Mouse (Mus musculus): ENCODE measurements around the gene A830031A19Rik.

The A830031A19Rik gene

GRCm38 (mm10) chr11:24074634-24075104 lies at the start of gene A830031A19Rik:
TSS of gene A830031A19Rik (minus strand) at chr11:24075054.
- ATAC-seq (ENCODE audit: insufficient number of reproducible peaks, low FRiP score, low TSS enrichment) = no peak

GRCm38 (mm10) chr11:24123991-24124390 lies 49.1 kb upstream of the A830031A19Rik start:
- no peak for ATAC-seq (ENCODE audit: insufficient number of reproducible peaks, low FRiP score, low TSS enrichment)

GRCm38 (mm10) chr11:24122899-24123298 lies 48.0 kb upstream of the A830031A19Rik start:
- ATAC-seq (ENCODE audit: insufficient number of reproducible peaks, low FRiP score, low TSS enrichment) = no peak

DNA sequence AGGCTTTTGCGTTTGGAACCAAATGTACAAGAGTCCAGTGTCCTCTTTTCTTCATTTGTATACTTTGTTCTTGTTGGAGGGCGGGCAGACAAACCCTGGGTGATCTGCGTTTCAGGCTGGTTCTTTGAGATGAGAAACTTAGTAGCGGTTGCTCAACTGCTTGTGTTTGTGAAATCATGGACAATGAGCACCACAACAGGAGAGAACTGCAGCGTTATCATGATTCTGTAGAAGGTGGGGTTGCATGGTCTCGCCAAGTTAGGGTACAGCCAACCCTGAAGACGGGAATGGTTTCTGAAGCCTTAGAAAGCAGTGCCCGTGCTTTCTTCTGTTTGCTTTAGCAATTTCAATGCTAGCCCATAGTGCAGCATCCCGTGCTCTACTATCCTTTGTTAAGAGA lies 46.3 kb upstream of the A830031A19Rik start:
- no peak for ATAC-seq (ENCODE audit: insufficient number of reproducible peaks, low FRiP score, low TSS enrichment)

GRCm38 (mm10) chr11:24116582-24117318 lies 41.9 kb upstream of the A830031A19Rik start:
- ATAC-seq (ENCODE audit: insufficient number of reproducible peaks, low FRiP score, low TSS enrichment) = no peak

DNA sequence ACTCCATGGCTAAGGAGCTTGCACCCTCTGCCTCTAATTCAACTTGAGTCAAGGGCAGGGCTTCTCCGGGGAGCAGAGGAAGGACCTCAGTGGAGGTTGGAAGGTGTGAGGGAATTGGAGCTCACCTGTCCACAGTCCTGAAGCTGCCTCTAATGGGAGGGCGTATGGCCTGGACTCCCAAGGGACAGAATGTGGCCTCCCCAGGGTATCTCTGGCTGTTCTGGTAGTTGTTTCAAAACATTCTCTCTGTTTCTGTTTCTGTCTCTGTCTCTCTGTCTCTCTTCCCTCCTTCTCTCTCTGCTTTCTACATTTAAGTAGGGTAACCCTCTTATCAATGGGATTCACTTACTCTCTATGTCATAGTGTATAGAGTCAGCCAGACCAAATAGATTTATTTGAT lies 41.2 kb upstream of the A830031A19Rik start:
- no peak for ATAC-seq (ENCODE audit: insufficient number of reproducible peaks, low FRiP score, low TSS enrichment)

GRCm38 (mm10) chr11:24115017-24115752 lies 40.3 kb upstream of the A830031A19Rik start:
- ATAC-seq (ENCODE audit: insufficient number of reproducible peaks, low FRiP score, low TSS enrichment) = no peak

DNA sequence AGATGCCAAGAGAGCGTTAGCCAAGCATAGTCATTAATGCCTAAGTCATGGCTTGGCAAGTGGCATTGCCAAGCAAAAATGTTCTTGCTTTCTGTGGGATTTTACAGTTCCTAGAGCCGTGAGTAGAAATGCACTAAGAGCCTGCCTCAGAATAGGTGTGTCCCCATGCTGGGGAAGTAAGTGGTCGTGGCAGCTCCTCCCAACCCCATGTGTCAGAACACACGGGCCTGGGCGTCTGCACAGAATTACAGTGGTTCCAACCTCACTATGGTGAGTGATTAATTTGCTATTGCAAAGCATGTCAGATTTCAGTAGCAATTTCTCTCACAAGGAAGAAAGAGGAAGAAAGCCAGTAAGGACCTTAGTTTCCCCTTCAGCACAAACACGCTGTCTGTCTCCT lies 36.9 kb upstream of the A830031A19Rik start:
- no peak for ATAC-seq (ENCODE audit: insufficient number of reproducible peaks, low FRiP score, low TSS enrichment)

GRCm38 (mm10) chr11:24110113-24110512 lies 35.3 kb upstream of the A830031A19Rik start:
- ATAC-seq (ENCODE audit: insufficient number of reproducible peaks, low FRiP score, low TSS enrichment) = no peak

DNA sequence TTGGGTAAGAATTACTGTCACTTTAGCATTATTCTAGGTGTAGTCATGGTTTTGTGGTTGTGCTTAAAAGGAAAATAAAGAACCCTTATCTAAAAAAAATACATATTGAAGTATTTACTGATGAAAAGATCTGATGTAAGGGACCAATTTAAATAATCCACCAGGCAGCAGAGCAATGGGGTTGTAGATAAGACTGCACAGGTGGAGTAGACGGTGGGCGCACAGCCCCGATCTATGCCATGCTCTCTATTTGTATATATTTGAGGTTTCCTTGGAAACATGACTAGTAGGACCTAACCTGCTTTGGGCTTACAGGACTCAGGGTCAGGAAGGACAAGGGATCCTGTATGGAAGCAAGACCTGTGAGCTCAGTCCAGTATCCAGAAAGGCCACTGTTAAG lies 34.5 kb upstream of the A830031A19Rik start:
- no peak for ATAC-seq (ENCODE audit: insufficient number of reproducible peaks, low FRiP score, low TSS enrichment)

- no peak for ATAC-seq (ENCODE audit: insufficient number of reproducible peaks, low FRiP score, low TSS enrichment)
Observed at GRCm38 (mm10) chr11:24108974-24109373, 34.1 kb upstream of the A830031A19Rik start.

DNA sequence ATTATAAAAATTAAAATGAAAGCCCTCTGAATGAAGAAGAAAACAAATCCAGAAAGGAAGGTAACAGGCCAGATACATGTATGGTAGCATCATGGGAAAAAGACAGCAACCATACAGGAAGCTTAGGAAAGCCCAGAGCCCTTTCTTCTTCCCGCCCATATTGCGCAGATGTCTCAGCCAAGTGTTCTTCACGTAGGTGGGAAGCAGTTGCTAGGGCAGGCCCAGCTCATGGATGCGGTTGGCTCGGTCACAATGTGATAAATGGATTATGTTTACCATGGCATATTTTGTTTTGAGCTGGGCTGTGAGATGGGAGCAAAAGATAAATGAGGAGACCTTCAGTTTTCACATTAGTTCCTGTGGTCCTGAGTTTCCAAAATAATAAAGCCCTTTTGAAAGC lies 32.6 kb upstream of the A830031A19Rik start:
- ATAC-seq (ENCODE audit: insufficient number of reproducible peaks, low FRiP score, low TSS enrichment) = no peak

DNA sequence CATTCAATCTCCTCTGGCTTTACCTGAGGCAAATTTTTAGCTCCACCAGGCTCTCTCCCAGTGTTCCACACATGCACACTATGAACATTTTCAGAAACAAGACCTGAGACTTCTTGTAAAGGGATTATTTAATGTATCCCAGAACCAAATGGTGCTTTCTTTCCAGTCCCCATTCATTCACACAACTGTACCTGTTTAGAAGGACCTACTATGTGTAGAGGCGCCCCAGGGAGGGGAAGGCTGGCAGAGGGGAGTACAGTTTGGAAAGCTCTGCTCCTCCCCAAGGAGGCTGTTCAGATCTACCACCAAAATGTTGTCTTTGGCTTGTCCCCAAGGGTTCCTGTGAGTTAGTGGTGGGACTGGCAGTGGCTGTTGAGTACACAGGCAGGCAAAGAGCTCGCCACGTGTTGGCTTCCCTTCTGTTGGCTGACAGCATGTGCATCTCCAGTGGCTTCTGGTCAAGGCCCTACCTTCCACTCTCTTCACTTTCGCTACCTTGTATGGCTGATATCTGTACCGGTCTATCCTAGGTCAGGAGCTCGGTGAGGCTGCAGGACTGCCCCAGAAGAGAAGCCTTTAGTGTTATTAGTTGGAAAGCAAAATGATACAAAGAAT lies 28.4 kb upstream of the A830031A19Rik start:
- no peak for ATAC-seq (ENCODE audit: insufficient number of reproducible peaks, low FRiP score, low TSS enrichment)

- ATAC-seq (ENCODE audit: insufficient number of reproducible peaks, low FRiP score, low TSS enrichment) = no peak
Observed at GRCm38 (mm10) chr11:24102372-24102771, 27.5 kb upstream of the A830031A19Rik start.

GRCm38 (mm10) chr11:24101625-24102024 lies 26.8 kb upstream of the A830031A19Rik start:
- ATAC-seq (ENCODE audit: insufficient number of reproducible peaks, low FRiP score, low TSS enrichment) = no peak

DNA sequence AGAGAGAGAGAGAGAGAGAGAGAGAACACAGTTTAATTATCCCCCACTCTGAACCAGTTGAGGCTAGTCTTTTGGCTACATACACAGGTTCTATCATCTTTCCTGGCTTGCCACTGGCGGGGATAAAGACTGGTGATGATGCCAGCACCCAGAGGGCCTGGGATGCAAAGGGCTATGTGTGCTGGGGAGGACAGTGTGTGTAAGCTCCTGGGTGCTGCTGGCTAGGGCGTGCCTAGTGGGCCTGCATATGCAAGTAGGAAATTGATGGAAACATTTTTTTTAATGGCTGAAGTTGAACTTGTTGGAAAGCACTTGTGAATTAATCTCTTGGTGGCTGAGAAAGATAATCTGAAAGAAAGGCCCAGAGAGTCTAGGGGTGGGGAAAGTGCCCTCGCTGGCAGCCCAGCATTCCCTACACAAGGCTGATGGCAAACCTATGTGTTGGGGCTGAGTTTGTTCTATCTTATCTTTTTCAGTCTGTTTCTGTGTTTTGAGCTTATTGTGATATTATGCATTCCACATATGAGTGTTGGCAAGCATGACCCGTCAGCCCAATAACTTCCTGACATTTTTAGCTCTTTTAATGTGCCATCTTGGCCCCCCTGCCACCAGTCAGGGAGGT lies 25.7 kb upstream of the A830031A19Rik start:
- ATAC-seq (ENCODE audit: insufficient number of reproducible peaks, low FRiP score, low TSS enrichment) = no peak

- ATAC-seq (ENCODE audit: insufficient number of reproducible peaks, low FRiP score, low TSS enrichment) = no peak
Observed at GRCm38 (mm10) chr11:24099886-24100293, 25.0 kb upstream of the A830031A19Rik start.

GRCm38 (mm10) chr11:24099215-24099614 lies 24.4 kb upstream of the A830031A19Rik start:
- no peak for ATAC-seq (ENCODE audit: insufficient number of reproducible peaks, low FRiP score, low TSS enrichment)

GRCm38 (mm10) chr11:24098662-24099061 lies 23.8 kb upstream of the A830031A19Rik start:
- ATAC-seq (ENCODE audit: insufficient number of reproducible peaks, low FRiP score, low TSS enrichment) = no peak

DNA sequence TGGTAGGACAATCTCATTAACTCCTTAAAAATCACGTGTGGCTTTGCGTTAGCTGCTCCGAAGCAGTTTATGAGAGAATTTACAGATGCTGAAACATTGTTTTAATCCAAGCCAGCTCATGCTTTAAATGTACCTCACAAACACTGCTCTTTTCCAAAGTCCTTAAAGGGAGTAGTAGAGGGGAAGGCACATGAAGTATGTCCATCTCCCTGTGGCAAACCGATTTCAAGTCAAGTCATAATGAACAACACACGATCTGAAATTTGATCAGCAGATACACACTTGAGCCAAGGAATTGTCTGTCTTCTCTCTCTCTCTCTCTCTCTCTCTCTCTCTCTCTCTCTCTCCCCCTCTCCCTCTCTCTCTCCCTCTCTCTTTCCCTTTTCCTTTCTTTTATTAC lies 23.2 kb upstream of the A830031A19Rik start:
- no peak for ATAC-seq (ENCODE audit: insufficient number of reproducible peaks, low FRiP score, low TSS enrichment)

GRCm38 (mm10) chr11:24097026-24097425 lies 22.2 kb upstream of the A830031A19Rik start:
- ATAC-seq (ENCODE audit: insufficient number of reproducible peaks, low FRiP score, low TSS enrichment) = no peak

Measured in cerebellum, adult (tissue).